Mouse (Mus musculus) kidney, adult 2 months (tissue): ENCODE measurements around the gene L1td1. TPM values are rescaled to one million over a fixed set of nuclear protein-coding genes. Genes with fewer than 3 reads are reported as not detected.

Source experiments
- DNase-seq: peaks from one replicate; pipeline ENCODE4 v3.0.0; 2021
- H3K27ac ChIP-seq: fragments of 200-500 bp; 2 replicates; pipeline ENCODE4 v1.5.1; 2012; ENCODE audit warnings: low read depth, low read length, control low read depth, inconsistent platforms; ENCODE audit not compliant: insufficient read depth
- H3K27me3 ChIP-seq: fragments of 200-500 bp; replicated peaks from 2 replicates; pipeline ENCODE4 v1.6.1; 2012; ENCODE audit warnings: mild to moderate bottlenecking, moderate library complexity, low read length, inconsistent platforms; ENCODE audit not compliant: control insufficient read depth, insufficient read depth
- H3K36me3 ChIP-seq: fragments of 200-500 bp; 2 replicates; pipeline ENCODE4 v1.6.1; 2012; ENCODE audit warnings: mild to moderate bottlenecking, moderate library complexity, low read length, inconsistent platforms; ENCODE audit not compliant: control insufficient read depth, insufficient read depth
- H3K4me1 ChIP-seq: fragments of 200-500 bp; 2 replicates; pipeline ENCODE4 v1.6.1; 2011; ENCODE audit warnings: low read length; ENCODE audit not compliant: control insufficient read depth, insufficient read depth
- H3K4me3 ChIP-seq: fragments of 200-500 bp; 2 replicates; pipeline ENCODE4 v1.5.1; 2011; ENCODE audit warnings: mild to moderate bottlenecking, low read depth, low read length, control low read depth; ENCODE audit not compliant: insufficient read depth
- CTCF ChIP-seq: fragments of 200-500 bp; conservative IDR thresholded peaks from 2 replicates; pipeline ENCODE4 v1.5.1; 2011; ENCODE audit warnings: low read depth, mild to moderate bottlenecking, control low read depth, low read length, moderate library complexity, mixed read lengths; ENCODE audit not compliant: insufficient read depth, insufficient read length
- POLR2A ChIP-seq: fragments of 200-500 bp; IDR thresholded peaks from one replicate; pipeline ENCODE4 v1.6.1; 2011; ENCODE audit warnings: low read depth, low read length, control low read depth
- WGBS: fragments of 180-500 bp; shearing (Covaris S2); methylation state at CpG from one replicate; pipeline ENCODE4 v1.1.7; 2018; 5-methylcytosine and 5-hydroxymethylcytosine counted together
- polyA plus RNA-seq: library from polyadenylated mRNA; depleted of rRNA; stranded (reverse); fragments of >200 nt; gene quantifications from 2 replicates; pipeline ENCODE4 v1.2.3, GENCODE M21; 2012; rRNA removed

The L1td1 gene
- polyA plus RNA-seq, 1 experiment, result not detected

DNA sequence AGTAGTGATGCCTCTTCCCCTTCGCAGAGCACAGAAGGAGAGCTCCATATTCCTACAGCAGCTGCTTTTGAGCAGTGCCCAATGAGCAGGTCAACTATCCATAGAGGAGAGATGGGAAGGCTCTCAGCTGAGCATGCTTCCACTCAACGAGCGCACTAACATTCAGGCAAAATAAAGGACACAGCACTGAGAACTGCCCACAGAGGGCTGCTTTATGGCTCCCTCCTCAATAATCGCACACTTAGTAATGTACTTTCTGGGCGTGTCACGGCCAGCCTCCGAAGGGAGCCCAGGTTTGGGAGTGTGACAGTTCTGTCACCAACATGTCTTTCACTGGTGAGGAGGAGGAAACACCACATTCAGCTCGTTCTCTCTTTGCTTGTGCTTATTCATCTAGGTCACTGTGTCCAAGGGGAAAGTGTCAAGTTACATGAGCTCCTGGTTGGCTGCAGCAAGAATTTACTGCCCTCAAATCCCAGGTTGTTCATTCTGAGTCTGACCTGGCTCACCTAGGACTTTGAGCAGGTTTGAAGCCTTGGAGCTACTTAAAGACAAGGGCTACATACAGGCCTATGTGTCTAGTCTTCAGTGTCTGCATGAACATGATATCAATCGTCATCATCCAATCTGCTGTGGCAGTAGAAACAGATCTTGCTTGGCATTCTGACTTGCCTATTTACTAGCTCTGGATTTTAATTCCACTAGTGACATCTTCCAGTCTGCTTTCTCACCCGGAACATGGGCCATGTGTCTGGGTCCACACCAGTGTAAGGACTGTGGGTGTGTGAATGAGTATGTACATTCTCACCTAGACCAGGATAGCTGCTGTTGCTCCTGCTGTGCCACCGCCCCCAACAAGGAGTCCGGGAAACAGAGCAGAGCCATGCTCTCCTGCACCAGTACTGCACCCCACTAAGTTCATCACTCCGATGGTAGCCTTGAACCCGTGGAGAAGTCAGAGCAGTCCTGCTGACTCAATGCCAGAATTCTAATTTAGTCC, 40.9 kb downstream of the L1td1 start:
- TF ChIP-seq POLR2A (no peak), CTCF (no peak)
- no peaks in the 10 kb centered on the region for H3K27me3 ChIP-seq
- DNase-seq, result peak; percentile 34
- no peak overlapping the region for H3K4me3 ChIP-seq
- H3K36me3 ChIP-seq, result no peaks in the 10 kb centered on the region
- 56% methylated on average over 14 of the region's 14 CpGs for WGBS
- no peaks in the 10 kb centered on the region; the same call in 1 of the 2 replicates for H3K4me1 ChIP-seq
- no peak overlapping the region for H3K27ac ChIP-seq

DNA sequence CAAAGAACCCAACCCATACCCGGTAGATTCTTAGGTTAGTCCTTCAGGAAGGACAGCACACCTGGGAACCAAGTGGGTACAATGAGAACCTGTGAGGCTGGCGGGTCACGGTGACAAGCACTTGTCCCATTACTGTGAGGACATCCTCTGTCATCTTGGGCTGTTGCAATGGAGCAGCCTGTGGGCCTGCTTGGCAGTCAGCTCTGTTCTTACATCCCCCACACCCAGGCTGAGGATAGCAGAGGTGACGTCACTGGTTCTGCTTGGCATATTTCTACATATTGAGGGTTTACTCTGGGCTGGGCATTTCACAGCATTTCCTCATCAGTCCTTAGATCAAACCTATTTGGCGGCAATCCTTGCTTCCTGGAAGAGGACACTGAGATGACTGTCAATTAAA, 47.3 kb downstream of the L1td1 start:
- WGBS, result 92% methylated on average over 5 of the region's 5 CpGs
- DNase-seq, result no peak
- H3K4me1 ChIP-seq, result no peaks in the 10 kb centered on the region
- no peak for TF ChIP-seq CTCF
- no peaks in the 10 kb centered on the region for H3K27me3 ChIP-seq
- H3K36me3 ChIP-seq, result no peaks in the 10 kb centered on the region
- H3K4me3 ChIP-seq, result no peak overlapping the region
- no peak overlapping the region for H3K27ac ChIP-seq

DNA sequence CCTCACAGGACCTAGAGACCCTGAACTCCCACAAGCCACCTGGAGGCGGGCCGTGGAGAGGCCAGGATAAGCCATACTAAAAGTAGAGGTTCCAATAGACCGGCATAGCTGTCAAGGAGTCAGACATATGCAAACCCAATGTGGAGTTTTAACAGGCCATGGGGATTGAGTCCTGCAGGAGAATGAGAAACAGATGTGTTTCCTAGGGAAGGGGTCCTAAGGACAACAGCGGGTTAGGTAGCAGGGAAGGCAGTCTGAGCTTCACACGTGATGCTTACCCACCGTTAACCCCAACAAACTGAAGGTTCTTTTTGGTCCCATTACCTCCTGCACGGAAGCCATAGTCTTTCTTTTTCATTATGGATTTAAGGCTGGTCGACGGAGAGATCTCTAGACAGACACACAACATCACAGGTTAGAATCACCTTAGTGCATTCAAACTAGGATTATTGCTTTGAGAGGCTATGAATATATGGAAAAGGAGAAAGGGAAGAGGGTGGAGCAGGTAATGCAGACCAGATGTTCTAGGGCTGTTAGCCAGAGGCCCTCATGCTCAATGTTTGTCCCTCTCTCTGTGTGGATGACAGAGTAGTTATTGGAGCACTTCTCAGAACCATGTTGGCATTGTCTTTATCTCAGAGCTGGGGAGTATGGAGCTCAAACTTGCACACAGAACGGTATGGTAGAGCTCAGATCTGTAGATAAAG, 50.3 kb downstream of the L1td1 start:
- no peaks in the 10 kb centered on the region for H3K4me1 ChIP-seq
- TF ChIP-seq CTCF (no peak), POLR2A (no peak)
- WGBS, result 93% methylated on average over 10 of the region's 10 CpGs

DNA sequence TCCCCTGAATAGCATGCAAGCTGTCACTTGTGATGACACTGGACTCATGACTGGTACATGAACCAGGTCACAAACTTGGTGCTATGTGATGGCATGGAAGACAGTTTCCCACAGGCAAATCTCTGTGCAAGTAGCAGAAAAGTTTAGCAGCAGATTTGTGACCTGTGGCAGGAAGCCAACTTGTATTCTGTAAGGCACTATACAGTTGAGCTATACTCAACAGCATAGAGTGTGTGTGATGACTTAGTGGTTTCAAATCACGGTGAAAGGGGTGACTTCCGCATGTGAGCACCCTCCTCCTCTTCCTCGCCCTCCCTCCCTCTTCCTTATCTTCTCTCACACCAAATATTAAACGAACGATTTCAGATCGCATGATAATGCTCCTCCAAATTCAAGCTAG, 50.9 kb downstream of the L1td1 start:
- Histone ChIP-seq H3K27ac (no peak overlapping the region), H3K4me3 (no peak overlapping the region), H3K36me3 (no peaks in the 10 kb centered on the region), H3K4me1 (no peaks in the 10 kb centered on the region), H3K27me3 (no peaks in the 10 kb centered on the region)
- WGBS, result 85% methylated on average over 6 of the region's 6 CpGs
- TF ChIP-seq CTCF, result no peak
- DNase-seq, result no peak

More for the DNA sequence above, 50.3 kb downstream of the L1td1 start:
- Histone ChIP-seq H3K36me3 (no peaks in the 10 kb centered on the region), H3K4me3 (no peak overlapping the region), H3K27ac (no peak overlapping the region), H3K27me3 (no peaks in the 10 kb centered on the region)
- no peak for DNase-seq

DNA sequence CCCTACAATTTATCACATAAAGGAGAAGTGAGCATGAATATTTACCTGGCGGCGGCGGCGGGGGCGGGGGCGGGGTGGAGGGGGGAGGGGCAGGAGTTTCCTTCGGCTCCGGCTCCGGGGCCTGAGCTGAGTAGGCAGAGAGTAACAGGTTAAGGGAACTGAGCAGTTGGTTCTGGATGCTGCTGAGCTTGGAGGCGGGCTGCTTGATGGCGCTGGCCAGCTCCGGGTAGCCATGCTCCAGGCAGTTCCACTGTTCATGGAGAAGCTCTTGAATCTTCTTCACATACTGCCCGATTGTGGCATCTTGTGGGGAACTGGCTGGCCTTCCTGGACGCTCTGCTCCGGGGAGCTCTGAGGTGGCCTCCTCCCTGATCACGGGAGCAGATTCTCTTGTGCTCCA, 51.7 kb downstream of the L1td1 start:
- WGBS, result 38% methylated on average over 16 of the region's 16 CpGs
- Histone ChIP-seq H3K4me1 (no peaks in the 10 kb centered on the region), H3K27me3 (no peaks in the 10 kb centered on the region), H3K27ac (no peak overlapping the region), H3K36me3 (no peaks in the 10 kb centered on the region), H3K4me3 (no peak overlapping the region)
- TF ChIP-seq CTCF, result no peak
- no peak for TF ChIP-seq POLR2A
- no peak for DNase-seq

DNA sequence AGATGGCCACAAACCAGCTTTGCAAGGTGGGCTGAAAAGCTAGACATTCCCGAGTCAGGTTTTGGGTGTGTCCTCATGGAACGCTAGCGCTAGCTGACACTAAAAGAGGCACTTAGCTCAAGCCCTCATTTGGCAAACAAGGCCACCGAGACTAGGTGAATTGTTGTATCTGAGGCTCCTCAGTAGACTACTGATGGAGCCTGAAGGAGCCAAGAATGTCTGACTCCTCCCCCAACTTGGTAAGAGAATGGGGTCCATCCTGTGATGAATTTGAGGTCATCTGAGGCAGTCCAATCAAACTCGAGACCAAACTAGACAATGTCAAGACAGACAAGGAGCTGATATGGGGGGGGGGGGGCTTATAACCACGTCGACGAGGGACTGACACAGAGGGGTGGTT, 59.3 kb downstream of the L1td1 start:
- TF ChIP-seq CTCF (no peak), POLR2A (no peak)
- H3K4me3 ChIP-seq, result no peak overlapping the region
- no peak for DNase-seq
- no peak overlapping the region for H3K27ac ChIP-seq
- H3K27me3 ChIP-seq, result no peaks in the 10 kb centered on the region
- no peaks in the 10 kb centered on the region for H3K36me3 ChIP-seq
- 58% methylated on average over 8 of the region's 8 CpGs for WGBS
- H3K4me1 ChIP-seq, result no peaks in the 10 kb centered on the region

DNA sequence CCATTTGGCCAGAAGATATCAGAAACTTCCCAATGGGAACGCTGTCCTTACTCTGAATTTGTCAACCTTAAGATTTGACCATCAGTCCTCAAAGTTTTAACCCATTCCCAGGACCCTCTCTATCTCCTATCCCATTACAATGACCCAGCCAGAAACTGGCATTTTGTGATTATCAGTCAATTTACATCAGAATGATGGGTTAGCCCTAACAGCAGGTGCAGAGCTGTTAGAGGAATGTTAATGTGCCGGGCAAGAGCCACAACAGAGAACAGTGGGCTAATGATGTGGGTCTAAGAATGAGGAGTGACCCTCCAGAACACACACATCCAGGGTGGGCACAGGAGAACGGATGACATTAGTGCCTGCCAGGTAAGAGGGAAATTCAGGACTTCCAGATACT, 59.7 kb downstream of the L1td1 start:
- Histone ChIP-seq H3K4me1 (no peaks in the 10 kb centered on the region), H3K36me3 (no peaks in the 10 kb centered on the region), H3K4me3 (no peak overlapping the region), H3K27me3 (no peaks in the 10 kb centered on the region), H3K27ac (no peak overlapping the region)
- 60% methylated on average over 3 of the region's 3 CpGs for WGBS
- DNase-seq, result no peak
- no peak for TF ChIP-seq CTCF
- TF ChIP-seq POLR2A, result no peak

Other genes with a start within 250 kb of the L1td1 start
- gene Kank4, start 90.8 kb downstream of the L1td1 start, polyA plus RNA-seq, result 3.2 and 3.5 TPM in 2 replicates
- not detected in 2 replicates for gene I0C0044D17Rik, start 97.1 kb downstream of the L1td1 start, polyA plus RNA-seq
- gene Usp1, start 197.1 kb downstream of the L1td1 start, polyA plus RNA-seq, result 21.2 and 34.0 TPM in 2 replicates